Mouse (Mus musculus) lung, postnatal 0 days (tissue): ENCODE results near the gene Pnmt.

ENCODE experiments used
- CTCF ChIP-seq: IDR thresholded peaks from 2 replicates; pipeline ENCODE4 v1.5.1; 2016; ENCODE audit warnings: antibody characterized with exemption, mild to moderate bottlenecking
- EP300 ChIP-seq: IDR thresholded peaks from 2 replicates; pipeline ENCODE4 v1.6.1; 2016; ENCODE audit warnings: antibody characterized with exemption, mild to moderate bottlenecking, control low read depth

DNA sequence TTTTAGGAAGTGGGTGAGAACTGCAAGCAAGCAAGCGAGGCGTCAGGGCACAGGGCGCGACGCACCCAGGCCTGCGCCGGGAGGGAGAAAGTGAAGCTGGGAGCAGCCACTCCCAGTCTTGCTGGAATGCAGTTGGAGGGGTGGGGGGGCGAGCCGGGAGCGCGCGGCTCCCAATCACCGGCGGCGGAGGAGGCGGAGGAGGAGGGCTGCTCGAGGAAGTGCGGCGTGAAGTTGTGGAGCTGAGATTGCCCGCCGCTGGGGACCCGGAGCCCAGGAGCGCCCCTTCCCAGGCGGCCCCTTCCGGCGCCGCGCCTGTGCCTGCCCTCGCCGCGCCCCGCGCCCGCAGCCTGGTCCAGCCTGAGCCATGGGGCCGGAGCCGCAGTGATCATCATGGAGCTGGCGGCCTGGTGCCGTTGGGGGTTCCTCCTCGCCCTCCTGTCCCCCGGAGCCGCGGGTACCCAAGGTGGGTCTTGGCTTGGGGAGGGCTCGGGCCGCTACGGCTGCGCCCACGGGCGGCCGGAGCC lies 26.1 kb downstream of the Pnmt start, which contains the start of gene Erbb2:
- TF ChIP-seq CTCF = no peak
- no peak for TF ChIP-seq EP300
